Mouse (Mus musculus): Measurements from ENCODE around the gene Atg14. TPM values are rescaled to one million over a fixed set of nuclear protein-coding genes. Genes with fewer than 3 reads are reported as not detected.

Gene Atg14
- polyA plus RNA-seq, 1 experiment from 2014 or later = 12.3 TPM

DNA sequence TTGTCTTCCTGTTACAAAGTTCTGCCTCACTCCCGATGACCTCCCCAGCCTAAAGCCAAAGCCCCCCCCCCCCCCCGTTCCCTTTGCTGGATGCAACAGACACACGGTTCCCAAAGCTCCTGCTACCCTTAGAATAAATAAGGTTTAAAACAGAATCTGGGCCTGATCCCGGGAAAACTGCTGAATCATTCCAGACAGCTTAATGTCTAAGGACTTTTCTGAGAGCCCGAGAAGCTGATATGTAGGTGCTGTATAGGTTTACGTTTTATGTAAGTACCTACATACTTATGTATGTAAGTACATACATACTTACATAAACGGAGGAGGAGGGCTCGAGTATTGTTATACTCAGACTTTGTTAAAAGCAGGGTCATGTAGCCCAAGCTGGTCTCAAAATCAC lies 45.1 kb downstream of the Atg14 start:
- Histone ChIP-seq H3K9ac (no peak overlapping the region), H3K4me2 (no peak overlapping the region), H3K4me3 (no peak overlapping the region), H3K9me3 (replicated peaks) (no peaks in the 10 kb centered on the region), H3K27ac (ENCODE audit: poor library complexity, severe bottlenecking) (no peak overlapping the region), H3K36me3 (peaks cover 14% of the 10 kb centered on the region), H3K27me3 (replicated peaks) (no peaks in the 10 kb centered on the region), H3K4me1 (replicated peaks) (peaks cover 31% of the 10 kb centered on the region)
- ATAC-seq (ENCODE audit: insufficient number of reproducible peaks, low FRiP score) = no peak
- 73% methylated on average over 8 of the region's 8 CpGs for WGBS

DNA sequence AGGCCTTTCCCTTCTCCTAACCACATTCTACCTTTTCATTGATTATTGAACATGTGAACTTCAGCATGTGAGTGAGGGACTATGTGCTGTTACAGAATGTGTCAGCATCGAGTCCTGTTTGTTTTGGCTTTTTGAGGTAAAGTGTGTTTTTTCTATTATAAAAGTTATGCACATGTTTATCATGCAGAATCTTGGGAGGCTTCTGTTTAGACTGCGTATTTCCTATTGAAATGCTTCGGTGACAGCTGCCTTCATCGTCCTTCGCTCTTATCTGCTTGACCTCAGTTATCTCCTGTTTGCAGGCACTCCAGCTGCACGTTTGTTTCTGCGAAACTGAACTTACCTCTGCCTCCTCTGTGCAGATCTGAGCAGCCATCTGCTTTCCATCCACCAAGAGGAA lies 48.1 kb downstream of the Atg14 start:
- peak; percentile 89 for ATAC-seq (ENCODE audit: insufficient number of reproducible peaks, low FRiP score)
- H3K4me1 ChIP-seq (replicated peaks) = peaks cover 33% of the 10 kb centered on the region
- no peaks in the 10 kb centered on the region for H3K9me3 ChIP-seq (replicated peaks)
- no peaks in the 10 kb centered on the region for H3K36me3 ChIP-seq
- no peak overlapping the region for H3K4me2 ChIP-seq
- no peak overlapping the region for H3K9ac ChIP-seq
- H3K27ac ChIP-seq (ENCODE audit: poor library complexity, severe bottlenecking) = peak overlapping the region; percentile 32; the same call in 1 of the 2 replicates
- 8% methylated on average over 7 of the region's 7 CpGs for WGBS
- H3K4me3 ChIP-seq = no peak overlapping the region
- H3K27me3 ChIP-seq (replicated peaks) = no peaks in the 10 kb centered on the region

DNA sequence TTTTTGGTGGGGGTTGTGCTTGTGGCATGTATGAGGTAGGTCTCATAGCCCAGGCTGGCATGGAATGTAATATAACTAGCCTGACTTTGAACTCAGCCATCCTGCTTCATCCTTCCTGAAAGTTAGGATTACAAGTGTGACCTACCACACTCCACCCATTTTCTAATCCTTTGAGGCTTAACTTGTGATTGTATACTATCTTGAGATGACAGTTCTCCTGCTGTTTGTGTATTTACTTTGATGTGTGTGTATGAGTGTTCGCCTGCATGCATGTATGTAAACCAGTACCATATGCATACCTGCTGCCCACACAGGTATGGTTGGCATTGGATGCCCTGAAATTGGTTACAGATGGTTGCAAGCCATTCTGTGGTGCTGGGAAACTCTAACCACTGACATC lies 48.8 kb downstream of the Atg14 start:
- Histone ChIP-seq H3K9me3 (replicated peaks) (no peaks in the 10 kb centered on the region), H3K4me3 (no peak overlapping the region), H3K27ac (ENCODE audit: poor library complexity, severe bottlenecking) (peak overlapping the region; percentile 32; the same call in 1 of the 2 replicates), H3K4me1 (replicated peaks) (peaks cover 32% of the 10 kb centered on the region), H3K4me2 (no peak overlapping the region), H3K27me3 (replicated peaks) (no peaks in the 10 kb centered on the region), H3K36me3 (no peaks in the 10 kb centered on the region), H3K9ac (no peak overlapping the region)
- ATAC-seq (ENCODE audit: insufficient number of reproducible peaks, low FRiP score) = no peak
- WGBS = 80% methylated on average over 1 of the region's 1 CpGs

GRCm38 (mm10) chr14:47520751-47521449 lies 49.5 kb downstream of the Atg14 start:
- Histone ChIP-seq H3K27me3 (replicated peaks) (no peaks in the 10 kb centered on the region), H3K4me1 (replicated peaks) (peaks cover 34% of the 10 kb centered on the region), H3K27ac (ENCODE audit: poor library complexity, severe bottlenecking) (0 out of 2 replicates have a peak overlapping the region, but pooled peaks have one; percentile 32), H3K36me3 (no peaks in the 10 kb centered on the region), H3K4me3 (no peak overlapping the region), H3K9ac (no peak overlapping the region), H3K9me3 (replicated peaks) (no peaks in the 10 kb centered on the region), H3K4me2 (no peak overlapping the region)
- WGBS = 84% methylated on average over 13 of the region's 13 CpGs
- no peak for ATAC-seq (ENCODE audit: insufficient number of reproducible peaks, low FRiP score)

GRCm38 (mm10) chr14:47518619-47519018 lies 51.8 kb downstream of the Atg14 start:
- no peaks in the 10 kb centered on the region; the same call in 1 of the 2 replicates for H3K36me3 ChIP-seq
- H3K27me3 ChIP-seq (replicated peaks) = no peaks in the 10 kb centered on the region
- peaks cover 38% of the 10 kb centered on the region for H3K4me1 ChIP-seq (replicated peaks)
- no peak overlapping the region for H3K4me2 ChIP-seq
- no peak overlapping the region for H3K4me3 ChIP-seq
- no peak for ATAC-seq (ENCODE audit: insufficient number of reproducible peaks, low FRiP score)
- 69% methylated on average over 6 of the region's 6 CpGs for WGBS
- H3K27ac ChIP-seq (ENCODE audit: poor library complexity, severe bottlenecking) = no peak overlapping the region
- H3K9ac ChIP-seq = no peak overlapping the region
- no peaks in the 10 kb centered on the region for H3K9me3 ChIP-seq (replicated peaks)

DNA sequence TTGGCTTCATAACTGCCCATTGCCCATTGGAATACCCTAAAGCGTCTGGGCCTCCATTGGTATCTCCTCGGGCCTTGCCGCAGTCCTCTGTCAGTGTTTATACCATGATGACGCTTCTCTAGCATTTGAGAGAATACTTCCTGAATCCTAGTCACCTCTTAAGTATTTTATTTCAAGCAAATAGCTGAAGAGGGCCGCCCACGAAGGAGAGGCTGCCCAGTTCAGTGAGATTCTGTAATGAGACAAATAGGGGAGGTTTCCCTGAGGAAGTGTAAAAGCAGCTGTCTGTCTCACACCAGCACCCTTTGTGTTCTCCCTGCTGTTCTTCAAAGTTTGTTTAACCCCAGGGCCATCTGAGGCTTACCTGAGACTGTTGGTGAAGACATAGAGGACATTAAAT lies 53.7 kb downstream of the Atg14 start:
- no peak overlapping the region for H3K9ac ChIP-seq
- H3K4me1 ChIP-seq (replicated peaks) = peaks cover 33% of the 10 kb centered on the region
- ATAC-seq (ENCODE audit: insufficient number of reproducible peaks, low FRiP score) = no peak
- no peaks in the 10 kb centered on the region for H3K27me3 ChIP-seq (replicated peaks)
- no peaks in the 10 kb centered on the region for H3K9me3 ChIP-seq (replicated peaks)
- 83% methylated on average over 6 of the region's 6 CpGs for WGBS
- no peak overlapping the region for H3K4me3 ChIP-seq
- H3K36me3 ChIP-seq = no peaks in the 10 kb centered on the region; the same call in none of the 2 replicates
- 0 out of 2 replicates have a peak overlapping the region, but pooled peaks have one; percentile 39 for H3K27ac ChIP-seq (ENCODE audit: poor library complexity, severe bottlenecking)
- H3K4me2 ChIP-seq = no peak overlapping the region

DNA sequence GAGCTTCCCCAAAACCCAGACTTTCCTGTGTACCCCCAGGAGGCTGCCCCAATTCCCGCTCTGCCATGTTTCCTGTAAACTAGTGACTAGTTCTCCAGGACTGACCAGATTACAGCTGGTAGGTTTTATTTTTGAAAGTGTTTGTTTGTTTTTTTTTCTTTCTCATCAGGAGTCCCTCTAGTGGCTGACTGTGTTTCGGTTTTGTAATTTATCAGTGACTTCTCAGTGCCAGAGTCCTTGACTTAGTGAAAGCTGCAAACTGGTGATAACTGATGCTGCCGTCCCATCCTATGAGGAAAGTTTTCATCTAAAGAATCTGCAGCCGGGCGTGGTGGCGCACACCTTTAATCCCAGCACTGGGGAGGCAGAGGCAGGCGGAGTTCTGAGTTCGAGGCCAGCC lies 54.8 kb downstream of the Atg14 start:
- peak; percentile 67 for ATAC-seq (ENCODE audit: insufficient number of reproducible peaks, low FRiP score)
- H3K27ac ChIP-seq (ENCODE audit: poor library complexity, severe bottlenecking) = peak overlapping the region; percentile 66; the same call in 1 of the 2 replicates
- H3K4me1 ChIP-seq (replicated peaks) = peaks cover 29% of the 10 kb centered on the region
- no peaks in the 10 kb centered on the region for H3K9me3 ChIP-seq (replicated peaks)
- H3K9ac ChIP-seq = no peak overlapping the region
- 72% methylated on average over 8 of the region's 8 CpGs for WGBS
- H3K4me2 ChIP-seq = no peak overlapping the region
- no peaks in the 10 kb centered on the region for H3K27me3 ChIP-seq (replicated peaks)
- H3K4me3 ChIP-seq = no peak overlapping the region
- H3K36me3 ChIP-seq = no peaks in the 10 kb centered on the region; the same call in none of the 2 replicates

DNA sequence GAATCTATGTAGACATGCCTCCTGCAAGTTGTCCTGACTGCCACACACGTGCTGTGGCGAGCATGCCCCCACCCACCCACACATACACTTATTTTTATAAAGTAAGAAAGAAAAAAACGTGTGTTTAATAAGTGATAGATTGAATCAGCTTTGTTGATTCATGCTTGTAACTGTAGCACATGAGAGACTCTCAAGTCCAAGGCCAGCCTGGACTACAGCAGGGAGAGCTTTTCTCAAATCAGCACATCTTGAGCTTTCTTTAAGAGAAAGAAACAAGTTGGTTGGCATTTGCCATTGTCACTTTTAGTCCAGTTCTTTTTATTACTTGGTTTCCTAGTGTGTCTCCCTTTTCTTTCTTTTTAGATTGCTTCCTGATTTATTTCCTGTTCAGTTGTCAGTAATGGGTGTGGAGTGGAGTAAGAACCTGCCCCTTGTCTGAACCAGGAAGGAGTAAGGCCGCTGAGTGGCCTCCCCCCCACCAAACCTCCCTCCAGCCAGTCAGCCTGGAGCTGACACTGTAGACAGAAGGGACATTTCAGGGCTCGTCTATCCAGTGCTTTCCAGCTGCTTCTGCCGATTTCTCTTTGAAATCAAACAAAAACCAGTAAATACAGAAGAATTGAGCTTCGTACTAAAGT lies 55.5 kb downstream of the Atg14 start:
- no peak overlapping the region for H3K4me2 ChIP-seq
- 51% methylated on average over 7 of the region's 7 CpGs for WGBS
- no peaks in the 10 kb centered on the region for H3K9me3 ChIP-seq (replicated peaks)
- no peaks in the 10 kb centered on the region; the same call in none of the 2 replicates for H3K36me3 ChIP-seq
- H3K27me3 ChIP-seq (replicated peaks) = no peaks in the 10 kb centered on the region
- 0 out of 2 replicates have a peak, but pooled peaks have one; percentile 66 for ATAC-seq (ENCODE audit: insufficient number of reproducible peaks, low FRiP score)
- peak overlapping the region; percentile 66 for H3K27ac ChIP-seq (ENCODE audit: poor library complexity, severe bottlenecking)
- H3K4me3 ChIP-seq = no peak overlapping the region
- peaks cover 25% of the 10 kb centered on the region for H3K4me1 ChIP-seq (replicated peaks)
- H3K9ac ChIP-seq = no peak overlapping the region

- H3K36me3 ChIP-seq = no peaks in the 10 kb centered on the region; the same call in none of the 2 replicates
- no peak overlapping the region for H3K9ac ChIP-seq
- H3K4me2 ChIP-seq = no peak overlapping the region
- no peak for ATAC-seq (ENCODE audit: insufficient number of reproducible peaks, low FRiP score)
- peaks cover 24% of the 10 kb centered on the region for H3K4me1 ChIP-seq (replicated peaks)
- H3K9me3 ChIP-seq (replicated peaks) = no peaks in the 10 kb centered on the region
- H3K4me3 ChIP-seq = no peak overlapping the region
- no peaks in the 10 kb centered on the region for H3K27me3 ChIP-seq (replicated peaks)
- 86% methylated on average over 3 of the region's 3 CpGs for whole genome bisulfite sequencing
- H3K27ac ChIP-seq (ENCODE audit: poor library complexity, severe bottlenecking) = no peak overlapping the region
Measured at GRCm38 (mm10) chr14:47513606-47514005, 56.8 kb downstream of the Atg14 start.

DNA sequence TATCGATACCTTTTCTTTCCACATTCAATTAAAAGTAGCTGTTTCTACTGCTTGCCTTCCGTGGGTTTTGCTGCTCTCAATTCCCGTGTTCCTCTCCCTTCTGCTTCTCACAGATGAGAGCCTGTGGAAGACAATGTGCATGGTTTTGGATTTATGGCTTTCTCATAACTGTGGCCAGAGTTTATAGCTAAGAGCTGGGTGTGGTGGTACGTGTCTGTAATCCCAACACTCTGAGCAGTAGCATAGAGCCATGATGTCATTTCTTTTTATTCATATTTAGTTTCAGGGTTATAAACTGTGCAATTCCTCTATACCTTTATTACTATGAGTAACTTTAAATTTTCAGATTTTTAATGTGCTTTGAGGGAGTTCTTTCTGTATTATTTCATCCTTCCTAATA lies 60.2 kb downstream of the Atg14 start:
- WGBS = 85% methylated on average over 4 of the region's 4 CpGs
- H3K36me3 ChIP-seq = peaks cover 7% of the 10 kb centered on the region
- no peak overlapping the region for H3K27ac ChIP-seq (ENCODE audit: poor library complexity, severe bottlenecking)
- H3K4me3 ChIP-seq = no peak overlapping the region
- ATAC-seq (ENCODE audit: insufficient number of reproducible peaks, low FRiP score) = no peak
- no peak overlapping the region for H3K9ac ChIP-seq
- H3K27me3 ChIP-seq (replicated peaks) = no peaks in the 10 kb centered on the region
- H3K4me2 ChIP-seq = no peak overlapping the region
- H3K9me3 ChIP-seq (replicated peaks) = no peaks in the 10 kb centered on the region
- H3K4me1 ChIP-seq (replicated peaks) = peaks cover 11% of the 10 kb centered on the region; the same call in 1 of the 2 replicates

GRCm38 (mm10) chr14:47508035-47508434 lies 62.4 kb downstream of the Atg14 start:
- no peak for ATAC-seq (ENCODE audit: insufficient number of reproducible peaks, low FRiP score)
- H3K36me3 ChIP-seq = peaks cover 10% of the 10 kb centered on the region
- no peak overlapping the region for H3K4me3 ChIP-seq
- no peak overlapping the region for H3K9ac ChIP-seq
- no peak overlapping the region for H3K27ac ChIP-seq (ENCODE audit: poor library complexity, severe bottlenecking)
- H3K4me1 ChIP-seq (replicated peaks) = peaks cover 16% of the 10 kb centered on the region
- no peaks in the 10 kb centered on the region for H3K27me3 ChIP-seq (replicated peaks)
- no peaks in the 10 kb centered on the region for H3K9me3 ChIP-seq (replicated peaks)
- H3K4me2 ChIP-seq = no peak overlapping the region

Measured in heart, embryonic 12.5 days (tissue).